Mouse (Mus musculus) neural tube, embryonic 11.5 days (tissue): ENCODE data around the gene Ccdc90b. TPM values are rescaled to one million over a fixed set of nuclear protein-coding genes. Genes with fewer than 3 reads are reported as not detected.

Experiments used
- ATAC-seq: fragments of 200-750 bp; cut with Nextera tagmentation; 2 replicates; pipeline ENCODE4 v1.8.0; 2017; ENCODE audit warnings: moderate number of reproducible peaks, mild to moderate bottlenecking, moderate TSS enrichment, moderate library complexity; ENCODE audit not compliant: insufficient read depth, low FRiP score, low TSS enrichment
- DNase-seq: peaks from one replicate; pipeline ENCODE4 v3.0.0-alpha.2; 2015; ENCODE audit warnings: low spot score
- H3K27ac ChIP-seq: fragments of 300-500 bp; sonication (generic); 2 replicates; pipeline ENCODE4 v1.5.1; 2014; ENCODE audit warnings: low read depth, mild to moderate bottlenecking, low read length
- H3K27me3 ChIP-seq: fragments of 300-500 bp; sonication (generic); 2 replicates; pipeline ENCODE4 v1.6.1; 2014; ENCODE audit warnings: mild to moderate bottlenecking, low read length, mixed read lengths; ENCODE audit not compliant: control insufficient read depth, insufficient read depth
- H3K36me3 ChIP-seq: fragments of 300-500 bp; sonication (generic); 2 replicates; pipeline ENCODE4 v1.6.1; 2014; ENCODE audit warnings: mild to moderate bottlenecking, low read length, moderate library complexity, mixed read lengths; ENCODE audit not compliant: control insufficient read depth, insufficient read depth
- H3K4me1 ChIP-seq: fragments of 300-500 bp; sonication (generic); 2 replicates; pipeline ENCODE4 v1.6.1; 2014; ENCODE audit warnings: low read length, mixed read lengths; ENCODE audit not compliant: control insufficient read depth, insufficient read depth
- H3K4me2 ChIP-seq: fragments of 300-500 bp; sonication (generic); 2 replicates; pipeline ENCODE4 v1.6.1; 2014; ENCODE audit warnings: low read depth, mild to moderate bottlenecking, moderate library complexity
- H3K4me3 ChIP-seq: fragments of 300-500 bp; sonication (generic); 2 replicates; pipeline ENCODE4 v1.5.1; 2014; ENCODE audit warnings: low read depth, low read length
- H3K9ac ChIP-seq: fragments of 300-500 bp; sonication (generic); 2 replicates; pipeline ENCODE4 v1.6.1; 2014; ENCODE audit warnings: mild to moderate bottlenecking, low read length
- H3K9me3 ChIP-seq: fragments of 300-500 bp; sonication (generic); 2 replicates; pipeline ENCODE4 v1.6.1; 2016; ENCODE audit warnings: low read length; ENCODE audit not compliant: control insufficient read depth
- WGBS: fragments of 180-500 bp; shearing (Covaris S2); extraction: QIAGEN DNeasy Blood & Tissue Kit; methylation state at CpG from one replicate; pipeline ENCODE4 v1.1.7; 2014; 5-methylcytosine and 5-hydroxymethylcytosine counted together
- polyA plus RNA-seq: library from polyadenylated mRNA; unstranded; fragments of >200 nt; fragmentation: Nextera tagmentation; extraction: Ambion mirVana; gene quantifications from 2 replicates; pipeline ENCODE4 v1.2.1, GENCODE M21; 2014

The Ccdc90b gene
- 63.9 and 69.7 TPM in 2 replicates for polyA plus RNA-seq

DNA sequence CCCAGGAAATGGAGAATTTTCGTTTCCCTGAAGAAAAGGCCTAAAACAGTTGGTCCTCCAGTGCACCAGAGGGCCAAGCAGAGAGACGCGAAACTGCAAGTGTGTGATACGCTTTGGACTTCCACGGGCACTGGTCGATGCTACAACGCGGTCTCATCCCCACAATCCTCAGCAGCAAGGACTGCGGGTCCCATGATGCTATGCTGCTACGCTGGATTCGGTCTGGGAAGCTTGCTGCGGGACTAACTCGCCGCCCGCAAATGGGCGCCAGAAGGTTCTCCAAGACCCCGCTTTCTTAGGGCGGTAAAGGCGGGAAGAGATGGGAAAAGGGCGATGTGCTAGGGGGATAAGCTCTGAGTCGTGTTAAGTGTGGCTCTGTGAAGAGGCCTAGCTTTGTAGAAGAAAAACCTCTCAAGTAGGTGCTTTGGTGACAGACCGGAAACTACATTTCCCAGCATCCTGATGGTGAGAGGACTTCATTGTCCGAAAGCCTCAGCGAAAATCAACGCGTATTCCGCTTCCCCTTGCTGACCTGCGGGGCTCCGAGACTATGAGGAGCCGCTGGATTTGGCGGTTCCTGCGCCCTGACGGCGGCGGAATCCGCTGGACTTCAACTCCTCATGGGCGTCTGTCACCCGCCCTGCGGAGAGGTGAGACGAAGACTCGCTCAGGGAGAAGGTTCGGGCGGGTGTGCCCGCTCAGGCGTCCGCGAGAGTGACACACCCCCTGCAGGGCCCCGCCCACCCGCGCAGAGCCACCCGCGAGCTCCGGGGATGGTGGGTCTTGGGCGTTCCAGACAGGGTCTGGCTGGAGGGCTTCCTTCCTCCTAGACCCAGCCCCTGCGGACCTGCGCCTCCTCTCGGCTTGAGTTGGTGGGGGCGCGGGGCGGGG lies at the start of gene Ccdc90b:
TSS of gene Ccdc90b (plus strand) at position 164 of the 891 bp plus-strand sequence.
- DNase-seq (peak; percentile 92), ATAC-seq (peak; percentile 96)
- Histone ChIP-seq H3K36me3 (no peaks in the 10 kb centered on the region), H3K27me3 (no peaks in the 10 kb centered on the region), H3K9me3 (no peaks in the 10 kb centered on the region), H3K4me3 (peak within 1 kb of the TSS; percentile 77), H3K27ac (peak within 1 kb of the TSS; percentile 81), H3K9ac (peak within 1 kb of the TSS; percentile 79), H3K4me2 (peak within 1 kb of the TSS; percentile 51), H3K4me1 (no peaks in the 10 kb centered on the region)
- under 1% methylated on average over 60 of the region's 60 CpGs for WGBS

DNA sequence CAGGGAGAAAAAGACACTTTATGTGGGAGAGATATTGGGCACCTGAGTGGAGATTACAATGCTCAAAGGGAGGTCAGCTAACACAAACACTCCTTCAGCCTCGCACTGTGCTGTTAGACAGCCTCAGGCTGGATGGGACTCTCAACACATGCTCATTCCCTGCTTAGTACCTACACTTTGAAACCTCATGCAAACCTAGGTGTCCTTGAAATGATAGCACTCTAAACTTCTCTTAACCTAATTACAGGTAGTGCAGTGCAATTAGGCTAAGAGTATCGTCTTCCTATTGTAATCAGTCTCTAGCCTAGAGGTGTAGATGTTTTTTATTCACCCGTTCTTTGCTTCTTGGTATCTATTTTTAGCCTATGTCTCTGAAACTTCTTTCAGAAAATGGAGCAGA lies 40.6 kb upstream of the Ccdc90b start:
- no peak overlapping the region for H3K4me3 ChIP-seq
- no peak overlapping the region for H3K9ac ChIP-seq
- no peak overlapping the region for H3K4me2 ChIP-seq
- 78% methylated on average over 3 of the region's 3 CpGs for WGBS
- H3K9me3 ChIP-seq, result no peaks in the 10 kb centered on the region
- ATAC-seq (no peak), DNase-seq (no peak)
- H3K27ac ChIP-seq, result no peak overlapping the region
- H3K27me3 ChIP-seq, result no peaks in the 10 kb centered on the region
- H3K36me3 ChIP-seq, result no peaks in the 10 kb centered on the region
- no peaks in the 10 kb centered on the region for H3K4me1 ChIP-seq

DNA sequence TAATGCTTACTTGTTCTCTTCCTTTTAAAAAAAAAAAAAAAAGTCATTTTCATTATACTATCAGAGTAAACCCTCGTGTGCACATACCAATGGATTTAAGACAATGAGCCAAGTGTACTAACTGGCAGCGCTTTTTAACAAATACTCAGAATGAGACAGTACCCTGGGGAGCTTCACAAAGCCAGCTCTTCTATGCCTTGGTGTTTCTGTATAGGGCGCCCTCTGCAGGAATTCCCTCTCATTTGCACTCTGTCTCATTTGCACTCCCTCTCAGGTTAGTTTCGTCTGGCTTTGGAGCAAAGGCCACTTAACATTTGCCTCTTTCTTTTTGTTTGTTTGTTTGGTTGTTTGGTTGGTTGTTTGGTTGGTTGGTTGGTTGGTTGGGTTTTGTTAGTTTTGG lies 40.1 kb upstream of the Ccdc90b start:
- no peaks in the 10 kb centered on the region for H3K4me1 ChIP-seq
- H3K27ac ChIP-seq, result no peak overlapping the region
- H3K4me2 ChIP-seq, result no peak overlapping the region
- H3K36me3 ChIP-seq, result no peaks in the 10 kb centered on the region
- no peaks in the 10 kb centered on the region for H3K9me3 ChIP-seq
- no peak overlapping the region for H3K9ac ChIP-seq
- ATAC-seq, result no peak
- WGBS, result 38% methylated on average over 4 of the region's 4 CpGs
- DNase-seq, result no peak
- no peak overlapping the region for H3K4me3 ChIP-seq
- no peaks in the 10 kb centered on the region for H3K27me3 ChIP-seq

DNA sequence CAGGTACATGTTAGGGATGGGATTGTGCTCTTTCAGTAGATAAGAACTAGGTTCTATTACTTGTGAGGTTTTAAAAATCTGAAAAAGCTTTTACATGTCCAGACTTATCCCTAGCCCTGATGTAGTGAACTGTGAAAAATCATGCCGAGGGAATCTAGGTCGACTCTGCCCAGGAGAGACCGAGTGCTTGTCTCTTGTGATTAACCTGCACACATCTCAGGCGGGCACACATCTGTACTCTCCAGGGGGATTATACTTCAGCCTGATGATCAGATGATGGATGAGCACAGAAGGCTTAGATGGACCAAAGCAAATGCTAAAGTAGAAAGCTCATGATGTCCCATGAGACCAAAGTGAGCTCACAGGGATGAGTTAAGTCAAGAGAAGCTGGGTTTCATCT lies 31.7 kb upstream of the Ccdc90b start:
- DNase-seq (no peak), ATAC-seq (no peak)
- 93% methylated on average over 4 of the region's 4 CpGs for WGBS
- no peaks in the 10 kb centered on the region for H3K9me3 ChIP-seq
- no peak overlapping the region for H3K9ac ChIP-seq
- H3K36me3 ChIP-seq, result no peaks in the 10 kb centered on the region
- no peaks in the 10 kb centered on the region for H3K4me1 ChIP-seq
- H3K27me3 ChIP-seq, result no peaks in the 10 kb centered on the region
- no peak overlapping the region for H3K4me2 ChIP-seq
- H3K4me3 ChIP-seq, result no peak overlapping the region
- H3K27ac ChIP-seq, result no peak overlapping the region

DNA sequence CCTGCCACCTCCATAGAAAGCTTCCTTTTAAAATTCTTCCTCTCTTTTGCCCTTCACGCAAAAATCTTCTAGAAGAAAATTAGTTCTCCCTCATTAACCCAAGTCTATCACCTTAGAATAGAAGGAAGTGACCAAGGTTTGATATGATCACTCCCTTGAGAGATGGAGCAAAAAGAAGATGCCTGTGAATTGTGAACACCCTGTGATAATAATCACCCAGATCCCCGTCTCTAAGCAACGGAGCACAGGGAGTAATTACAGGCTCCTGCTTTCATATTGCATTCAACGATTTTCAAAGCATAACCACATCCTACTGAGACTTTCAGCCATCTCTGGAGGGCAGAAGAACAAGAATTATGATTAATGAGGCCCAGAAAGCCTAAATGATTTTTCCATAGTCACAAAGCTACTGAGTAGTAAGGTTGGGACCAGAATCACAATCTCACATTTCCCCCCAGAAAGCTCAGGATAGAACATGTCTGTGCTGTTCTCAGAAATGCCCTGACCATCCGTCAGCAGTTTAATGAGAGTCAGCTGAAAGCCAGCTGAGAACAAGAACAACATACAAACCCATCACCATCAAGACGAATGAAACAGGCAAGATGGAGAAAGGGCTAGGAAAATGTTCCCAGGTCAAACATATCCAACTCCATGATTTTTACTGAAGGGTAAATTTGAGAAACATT lies 28.5 kb upstream of the Ccdc90b start:
- ATAC-seq, result no peak

DNA sequence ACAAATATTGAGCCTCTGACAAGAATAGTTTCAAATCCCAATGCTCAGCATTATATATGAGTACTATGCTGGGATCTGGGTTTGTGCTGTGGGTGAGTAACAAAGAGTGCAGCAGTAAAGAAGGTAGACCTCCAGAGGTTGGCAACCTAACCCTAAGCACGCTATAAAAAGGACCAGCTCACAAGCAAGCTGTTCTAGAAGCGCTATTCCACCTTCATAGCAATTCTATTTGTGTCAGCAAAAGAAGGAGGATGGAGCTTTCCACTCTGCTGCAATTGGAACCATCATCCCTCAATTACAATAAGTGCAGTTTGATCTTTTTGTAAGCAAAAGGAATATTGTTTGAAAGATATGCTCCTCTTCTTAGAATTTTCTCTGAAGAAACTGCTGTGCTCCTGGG lies 14.2 kb upstream of the Ccdc90b start:
- no peak overlapping the region for H3K9ac ChIP-seq
- H3K4me1 ChIP-seq, result no peaks in the 10 kb centered on the region
- H3K27ac ChIP-seq, result no peak overlapping the region
- H3K4me2 ChIP-seq, result no peak overlapping the region
- no peaks in the 10 kb centered on the region for H3K36me3 ChIP-seq
- ATAC-seq (no peak), DNase-seq (no peak)
- WGBS, result 73% methylated on average over 2 of the region's 2 CpGs
- no peaks in the 10 kb centered on the region for H3K9me3 ChIP-seq
- H3K27me3 ChIP-seq, result no peaks in the 10 kb centered on the region
- H3K4me3 ChIP-seq, result no peak overlapping the region

More for the DNA sequence above, 28.5 kb upstream of the Ccdc90b start:
- H3K9me3 ChIP-seq, result no peaks in the 10 kb centered on the region
- WGBS, result 58% methylated on average over 6 of the region's 6 CpGs
- H3K4me2 ChIP-seq, result no peak overlapping the region
- no peaks in the 10 kb centered on the region for H3K4me1 ChIP-seq
- no peaks in the 10 kb centered on the region for H3K27me3 ChIP-seq
- no peak overlapping the region for H3K4me3 ChIP-seq
- peak; percentile 19 for DNase-seq
- no peak overlapping the region for H3K9ac ChIP-seq
- no peaks in the 10 kb centered on the region for H3K36me3 ChIP-seq
- no peak overlapping the region for H3K27ac ChIP-seq

DNA sequence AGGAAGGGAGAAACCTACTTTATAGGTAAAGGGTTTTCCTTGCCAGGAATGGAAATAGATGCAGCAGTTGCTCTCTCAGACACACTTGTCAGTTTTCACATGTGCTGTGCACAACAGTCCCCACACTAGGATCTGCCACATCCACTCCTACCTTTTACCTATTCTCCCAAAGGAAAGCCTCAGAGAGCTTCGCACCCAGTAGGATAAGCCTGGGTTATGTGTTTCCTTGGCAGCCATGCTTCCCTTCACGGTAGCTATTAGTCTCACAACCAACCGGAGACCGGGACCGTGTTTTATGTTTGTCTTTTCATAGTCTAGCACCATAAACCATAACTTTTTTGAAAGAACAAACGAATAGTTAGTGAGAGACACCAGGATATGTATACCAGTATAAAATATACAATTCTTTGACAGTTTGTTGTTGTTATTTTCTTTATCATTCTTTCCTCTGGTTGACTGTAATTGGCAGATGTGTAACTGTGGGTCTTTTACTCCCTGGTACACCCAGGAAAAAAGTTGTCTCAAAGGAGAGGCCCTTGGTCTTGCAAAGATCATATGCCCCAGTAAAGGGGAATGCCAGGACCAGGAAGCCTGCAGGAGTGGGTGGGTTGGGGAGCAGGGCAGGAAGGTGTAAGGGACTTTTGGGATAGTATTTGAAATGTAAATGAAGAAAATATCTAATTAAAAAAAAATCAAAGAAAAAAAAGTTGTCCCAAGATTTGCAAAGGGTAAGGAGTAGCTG lies 10.5 kb upstream of the Ccdc90b start:
- Histone ChIP-seq H3K9me3 (no peaks in the 10 kb centered on the region), H3K27me3 (no peaks in the 10 kb centered on the region), H3K4me3 (no peak overlapping the region), H3K9ac (no peak overlapping the region), H3K27ac (no peak overlapping the region), H3K36me3 (no peaks in the 10 kb centered on the region), H3K4me2 (no peak overlapping the region), H3K4me1 (no peaks in the 10 kb centered on the region)
- ATAC-seq (no peak), DNase-seq (no peak)
- 88% methylated on average over 6 of the region's 6 CpGs for WGBS

DNA sequence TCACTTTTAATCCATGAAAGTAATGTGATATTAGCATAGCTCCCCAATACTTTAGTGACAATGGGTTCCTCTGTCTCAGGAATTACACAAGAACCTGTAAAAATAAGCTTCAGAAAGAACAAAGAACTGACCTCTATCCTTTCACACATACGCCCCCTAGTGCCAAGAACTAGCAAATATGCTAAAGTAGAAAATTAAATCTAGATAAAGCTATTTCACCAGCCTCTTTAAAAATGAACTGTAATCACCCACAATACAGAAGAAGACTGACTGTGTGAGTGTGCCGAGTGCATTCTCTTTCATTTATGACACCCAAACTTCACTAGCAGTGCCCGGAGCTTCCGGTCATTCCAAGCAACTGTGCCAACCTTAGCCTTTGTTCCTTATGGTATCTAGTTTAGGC lies 10.0 kb upstream of the Ccdc90b start:
- peak; percentile 53 for DNase-seq
- Histone ChIP-seq H3K4me2 (no peak overlapping the region), H3K4me3 (no peak overlapping the region), H3K4me1 (no peaks in the 10 kb centered on the region), H3K9ac (no peak overlapping the region), H3K27me3 (no peaks in the 10 kb centered on the region), H3K9me3 (no peaks in the 10 kb centered on the region), H3K36me3 (no peaks in the 10 kb centered on the region), H3K27ac (no peak overlapping the region)
- peak; percentile 60; the same call in 1 of the 2 replicates for ATAC-seq
- WGBS, result 50% methylated on average over 4 of the region's 4 CpGs
